Mouse (Mus musculus) duodenum, adult 2 months (tissue): ENCODE results near the gene 4833427G06Rik. TPM values are rescaled to one million over a fixed set of nuclear protein-coding genes. Genes with fewer than 3 reads are reported as not detected.

Experiments
- polyA plus RNA-seq: library from polyadenylated mRNA; depleted of rRNA; stranded (reverse); fragments of >200 nt; gene quantifications from 2 replicates; pipeline ENCODE4 v1.2.3, GENCODE M21; 2012; ENCODE audit warnings: low replicate concordance; rRNA removed

The 4833427G06Rik gene
- not detected in 2 replicates for polyA plus RNA-seq

GRCm38 (mm10) chr9:51101756-51102425, at the start of gene 4833427G06Rik:
TSS of gene 4833427G06Rik (minus strand) at chr9:51102078.

DNA sequence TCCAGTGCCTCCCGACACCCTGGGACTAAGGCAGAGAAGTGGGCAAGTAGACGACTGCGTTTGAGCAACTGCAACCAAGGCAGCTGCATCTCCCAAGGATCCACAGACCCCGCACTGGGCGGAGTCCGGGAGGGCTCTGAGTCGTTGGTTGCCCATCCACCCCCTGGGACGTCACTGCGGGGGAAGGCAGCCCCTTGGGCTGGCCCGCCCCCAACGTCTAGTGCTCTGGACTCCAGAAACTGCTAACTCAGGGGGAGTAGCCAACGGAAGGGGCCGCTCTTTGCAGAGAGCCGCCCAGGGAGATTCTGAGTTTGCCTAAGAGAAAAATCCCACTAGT, 24.9 kb downstream of the 4833427G06Rik start, which contains the start of gene Layn:
Gene Layn (minus strand): TSS at position 116 of the 337 bp plus-strand sequence.

DNA sequence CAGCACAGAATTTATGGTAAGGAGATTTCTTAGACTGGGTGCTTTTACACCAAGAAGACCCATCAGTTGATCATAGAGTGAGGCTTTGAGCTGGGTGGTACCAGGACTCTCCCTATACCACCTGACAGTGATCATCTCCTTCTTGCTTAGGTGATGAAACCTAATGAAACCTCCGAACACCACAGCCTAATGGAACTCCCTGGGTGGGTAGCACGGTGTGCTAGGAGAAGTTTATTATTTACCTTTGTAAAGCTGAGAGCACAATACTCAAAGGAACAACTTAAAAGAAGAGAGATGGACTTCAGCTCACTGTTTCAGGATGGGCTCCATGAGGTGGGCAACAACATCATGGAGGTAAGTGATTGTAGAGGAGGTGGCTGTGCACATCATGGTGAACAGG, 41.3 kb downstream of the 4833427G06Rik start, which contains the start of gene Btg4:
Gene Btg4 (plus strand): TSS at position 301 of the 400 bp plus-strand sequence.

Other genes starting within 250 kb of the 4833427G06Rik start
- gene Sik2, start 93.0 kb downstream of the 4833427G06Rik start, polyA plus RNA-seq: 7.1 TPM in 2 replicates
- not detected in 2 replicates for gene Btg4, start 41.2 kb downstream of the 4833427G06Rik start, polyA plus RNA-seq
- gene Layn, start 25.0 kb downstream of the 4833427G06Rik start, polyA plus RNA-seq: 0.17 and 0.22 TPM in 2 replicates
- gene Gm32742, start 63.4 kb upstream of the 4833427G06Rik start, polyA plus RNA-seq: 0.25 and 1.5 TPM in 2 replicates
- 22.1 and 23.1 TPM in 2 replicates for gene Pou2af1, start 111.6 kb upstream of the 4833427G06Rik start, polyA plus RNA-seq
- 2.6 and 4.0 TPM in 2 replicates for gene Colca2, start 176.5 kb upstream of the 4833427G06Rik start, polyA plus RNA-seq
- 15.7 and 36.3 TPM in 2 replicates for gene 1810046K07Rik, start 226.8 kb upstream of the 4833427G06Rik start, polyA plus RNA-seq